Mouse (Mus musculus) R1 (cell line): ENCODE measurements at regions not wholly inside any gene's neighbourhood (a gene's known extent, or its start where the extent isn't known, plus 50 kb on each side); places are given as distances from the start of the nearest gene placed in this dataset.

ENCODE experiments used
- DNase-seq: peaks from one replicate; pipeline ENCODE4 v3.0.0-alpha.2; 2018; ENCODE audit warnings: low read depth, low spot score

DNA sequence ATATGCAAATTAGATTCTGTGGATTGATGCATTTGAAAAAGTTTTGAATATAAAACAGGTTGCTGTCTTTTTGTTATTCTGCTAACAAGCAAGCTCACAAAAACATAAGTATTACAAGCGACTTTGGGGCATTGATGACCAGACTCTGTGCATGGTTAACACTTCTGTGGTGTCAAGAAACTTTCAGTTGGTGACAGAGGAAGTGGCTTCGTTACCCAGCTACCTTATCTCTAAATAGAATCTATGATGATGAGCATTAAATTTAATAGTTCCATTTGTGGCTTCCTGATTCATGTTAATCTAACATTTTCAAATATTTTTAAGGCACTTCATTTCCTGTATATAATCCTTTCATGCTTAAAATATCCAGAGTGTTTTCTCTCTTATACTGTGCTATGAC lies 100.8 kb downstream of the Tm2d1 start:
- DNase-seq = no peak

- DNase-seq = no peak
Observed at GRCm38 (mm10) chr4:98258336-98258735, 124.8 kb downstream of the Tm2d1 start.

DNA sequence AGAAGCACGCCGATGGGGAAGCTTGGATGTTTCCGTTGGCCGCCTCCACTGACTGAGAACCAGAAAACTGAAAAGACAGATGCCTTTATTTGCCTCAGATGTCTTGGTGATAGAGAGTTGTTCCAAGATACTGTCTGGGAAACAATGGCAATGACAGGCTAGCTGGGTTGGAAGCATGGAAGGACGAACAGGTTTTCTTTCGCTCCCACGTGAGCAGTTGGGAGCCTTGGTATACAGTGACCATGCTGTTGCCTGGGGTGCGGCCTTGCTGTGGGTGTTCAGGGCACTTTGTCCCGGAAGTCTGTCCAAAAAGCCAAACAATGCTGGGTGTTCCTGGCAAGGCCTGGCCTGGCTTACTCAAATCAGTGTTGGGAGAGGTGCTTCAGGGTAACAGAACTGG lies 125.4 kb downstream of the Tm2d1 start:
- DNase-seq = no peak

GRCm38 (mm10) chr4:98254856-98255853 lies 128.0 kb downstream of the Tm2d1 start:
- peak; percentile 64 for DNase-seq

- DNase-seq = peak; percentile 96
Observed at GRCm38 (mm10) chr4:98243941-98244929, 138.9 kb downstream of the Tm2d1 start.

- DNase-seq = peak; percentile 91
Observed at GRCm38 (mm10) chr4:98243502-98243901, 139.6 kb downstream of the Tm2d1 start.

DNA sequence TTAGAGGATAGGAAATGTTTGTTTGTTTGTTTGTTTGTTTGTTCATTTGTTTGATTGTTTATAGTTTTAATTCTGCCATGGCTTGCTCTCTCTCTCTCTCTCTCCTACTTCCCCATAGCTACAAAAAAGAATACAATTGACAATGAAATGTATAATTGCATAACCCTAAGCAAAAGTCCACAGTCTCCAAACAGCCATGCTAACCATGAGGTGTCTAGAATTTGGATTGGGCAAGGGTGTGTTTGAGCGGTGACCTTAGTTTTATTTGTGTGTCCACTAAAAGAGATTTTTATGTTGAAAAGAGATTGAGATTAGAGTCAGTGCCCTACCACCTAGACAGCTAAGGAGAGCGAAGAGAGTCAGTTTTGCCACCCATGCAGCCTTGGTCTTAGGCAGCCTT lies 141.2 kb downstream of the Tm2d1 start:
- DNase-seq = no peak

GRCm38 (mm10) chr4:98240289-98240688 lies 142.8 kb downstream of the Tm2d1 start:
- DNase-seq = no peak

DNA sequence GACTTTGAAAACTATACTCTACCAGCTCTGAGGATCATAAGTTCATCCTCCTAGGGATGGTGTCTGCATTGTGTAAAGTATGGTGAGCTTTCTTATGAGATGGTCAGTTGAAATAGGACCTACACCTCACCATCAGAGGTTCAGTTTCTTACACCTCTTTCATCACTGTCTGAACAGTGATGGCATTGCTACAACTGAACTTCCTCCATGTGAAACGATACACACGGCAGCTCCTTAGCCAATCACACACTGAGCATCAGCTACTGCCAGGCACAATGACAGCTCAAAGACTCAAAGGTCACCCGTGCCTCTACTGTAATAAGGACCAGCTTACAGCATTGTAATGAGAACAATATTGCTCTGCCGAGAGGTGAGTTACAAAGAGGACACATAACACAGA lies 145.0 kb downstream of the Tm2d1 start:
- no peak for DNase-seq

- no peak for DNase-seq
Observed at GRCm38 (mm10) chr4:98237475-98237874, 145.6 kb downstream of the Tm2d1 start.

- no peak for DNase-seq
Observed at GRCm38 (mm10) chr4:98236006-98236783, 146.9 kb downstream of the Tm2d1 start.

- DNase-seq = no peak
Observed at GRCm38 (mm10) chr4:98228193-98228592, 154.9 kb downstream of the Tm2d1 start.

DNA sequence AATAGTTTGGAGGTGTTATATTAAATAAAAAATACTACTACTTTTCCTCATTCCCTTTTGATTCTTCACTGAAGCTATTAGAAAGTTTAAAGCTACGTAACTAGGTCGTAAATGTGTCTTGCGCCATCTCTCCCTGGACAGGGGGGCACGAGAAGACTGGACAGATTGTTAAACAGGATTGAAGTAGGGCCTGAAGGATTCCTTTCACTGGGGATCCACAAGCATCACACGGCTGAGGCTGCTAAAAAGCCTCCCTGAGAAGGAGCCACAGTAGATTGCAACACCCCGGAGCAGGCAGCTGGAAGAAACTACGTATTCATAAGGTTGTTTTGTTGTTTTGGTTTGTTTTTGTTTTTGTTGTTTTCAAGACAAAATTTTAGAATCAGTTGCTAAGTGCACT lies 158.7 kb downstream of the Tm2d1 start:
- DNase-seq = no peak

DNA sequence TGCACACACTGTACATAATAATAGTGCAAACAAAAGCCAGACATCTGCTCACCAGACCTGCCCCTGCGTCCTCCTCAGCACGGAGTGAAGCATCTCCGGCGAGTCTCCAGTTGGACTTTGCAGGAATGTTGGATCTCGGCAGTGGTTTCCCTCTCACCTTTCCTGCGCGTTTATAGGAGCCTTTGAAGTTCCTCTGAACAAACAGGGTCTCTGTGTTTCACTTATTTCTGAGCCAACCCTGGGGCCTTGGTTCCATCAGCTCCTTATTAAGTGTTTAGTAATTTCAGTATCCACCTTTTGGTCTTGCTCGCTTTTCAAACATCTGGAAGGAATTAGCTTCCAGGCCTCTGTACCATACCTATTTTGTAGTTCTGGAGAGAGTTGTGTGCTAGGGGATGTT lies 159.7 kb downstream of the Tm2d1 start:
- peak; percentile 44 for DNase-seq

DNA sequence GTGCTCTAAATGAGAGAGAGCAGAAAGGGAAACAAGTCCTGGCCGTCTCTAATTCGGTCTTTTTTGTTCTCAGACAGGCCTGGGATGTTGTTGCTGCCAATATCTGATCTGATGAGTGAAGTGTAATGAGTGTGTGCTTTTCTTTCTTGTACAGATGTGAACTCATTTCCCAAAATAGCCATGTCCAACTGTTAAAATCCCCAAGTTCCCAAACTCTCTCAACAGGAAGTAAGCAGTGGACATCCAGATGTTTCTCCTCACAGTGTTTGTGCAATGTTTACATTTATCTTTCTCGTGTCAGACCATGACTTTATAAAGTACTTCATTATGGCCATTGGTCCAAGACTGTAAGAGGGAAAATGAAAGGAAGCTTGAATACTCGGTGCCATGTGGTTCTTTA lies 161.5 kb downstream of the Tm2d1 start:
- no peak for DNase-seq

DNA sequence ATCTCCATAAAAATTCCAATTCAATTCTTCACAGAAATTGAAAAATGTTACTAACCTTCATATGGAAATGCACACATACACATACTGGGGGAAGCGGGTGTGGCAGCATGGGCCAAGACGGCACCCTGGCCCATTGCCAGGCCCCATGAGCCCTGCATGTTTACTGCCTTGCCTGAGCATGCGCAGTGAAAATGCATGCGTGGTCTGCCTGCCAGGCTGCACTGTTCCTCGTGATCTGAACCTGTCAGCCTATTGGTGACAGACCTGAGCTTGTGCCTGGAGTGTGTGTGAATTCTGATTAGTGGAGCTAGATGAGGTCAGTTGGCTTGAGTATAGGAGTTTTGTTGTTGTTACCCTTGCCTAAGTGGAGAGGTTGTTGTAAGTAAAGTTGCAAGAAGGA lies 167.9 kb downstream of the Tm2d1 start:
- no peak for DNase-seq

- no peak for DNase-seq
Observed at GRCm38 (mm10) chr4:98207446-98207845, 175.7 kb downstream of the Tm2d1 start.

DNA sequence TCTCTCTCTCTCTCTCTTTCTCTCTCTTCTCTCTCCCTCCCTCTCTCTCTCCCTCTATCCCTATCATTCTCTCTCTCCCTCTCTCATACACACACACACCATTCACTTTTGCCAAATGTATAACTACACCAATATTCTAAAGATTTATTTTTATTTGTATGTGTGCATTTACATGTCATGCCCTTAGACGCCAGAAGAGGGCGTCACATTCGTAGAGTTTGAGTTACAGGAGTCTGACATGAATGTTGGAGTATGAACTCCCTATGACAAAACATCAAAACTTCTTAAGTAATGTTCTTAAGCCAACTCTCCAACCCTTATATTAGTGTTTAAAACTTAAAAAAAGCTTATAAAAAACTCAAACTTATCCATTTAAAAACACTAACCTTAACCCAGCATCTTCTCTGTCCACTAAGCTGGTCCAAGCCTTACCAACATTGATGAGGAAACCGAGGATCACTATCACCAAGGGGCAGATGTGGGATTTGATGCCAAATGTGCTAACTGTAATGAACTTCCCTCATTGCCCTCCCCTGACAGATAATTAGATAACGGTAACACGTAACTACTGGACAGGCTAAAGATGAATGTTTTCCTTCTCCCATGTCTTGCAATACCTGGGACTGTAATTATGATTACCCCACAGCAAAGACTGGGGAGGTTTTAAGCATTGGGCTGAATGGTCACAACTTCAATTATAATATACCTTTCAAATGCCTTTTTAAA lies 176.7 kb downstream of the Tm2d1 start:
- no peak for DNase-seq

DNA sequence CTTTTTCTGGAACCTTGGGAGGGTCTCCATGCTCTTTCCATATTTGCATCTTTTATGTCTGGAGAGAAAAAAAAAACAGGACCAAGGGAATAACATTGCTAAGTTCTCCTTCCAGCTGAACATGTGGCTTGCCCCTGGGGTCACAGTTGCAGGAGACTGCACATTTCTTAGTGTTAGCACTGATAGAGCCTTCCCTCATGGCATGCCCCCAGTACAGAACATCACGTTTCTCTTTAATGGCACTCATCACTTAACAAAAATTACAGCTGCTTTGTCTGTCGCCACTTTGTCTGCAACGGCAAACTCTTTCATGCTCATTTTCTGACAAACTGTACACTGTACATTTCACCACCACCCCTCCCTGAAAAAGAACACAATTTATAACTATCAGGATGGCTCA lies 180.0 kb downstream of the Tm2d1 start:
- no peak for DNase-seq

DNA sequence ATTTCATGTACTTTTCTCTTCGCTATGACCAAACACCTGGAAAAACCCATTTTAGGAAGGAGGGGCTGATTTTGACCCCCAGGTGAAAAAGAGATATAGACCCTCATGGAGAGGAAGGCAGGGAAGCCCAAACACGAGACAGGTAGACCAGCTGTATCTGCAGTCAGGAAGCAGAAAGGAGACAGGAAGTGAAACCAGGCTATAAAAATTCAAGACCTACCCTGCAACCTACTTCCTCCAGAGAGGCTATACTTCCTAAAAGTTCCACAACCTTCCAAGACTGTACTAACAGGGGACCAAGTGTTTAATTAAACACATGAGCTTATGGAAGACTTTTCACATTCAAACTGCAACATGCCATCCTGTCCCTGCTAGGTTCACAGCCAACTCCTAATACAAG lies 180.9 kb downstream of the Tm2d1 start:
- no peak for DNase-seq

DNA sequence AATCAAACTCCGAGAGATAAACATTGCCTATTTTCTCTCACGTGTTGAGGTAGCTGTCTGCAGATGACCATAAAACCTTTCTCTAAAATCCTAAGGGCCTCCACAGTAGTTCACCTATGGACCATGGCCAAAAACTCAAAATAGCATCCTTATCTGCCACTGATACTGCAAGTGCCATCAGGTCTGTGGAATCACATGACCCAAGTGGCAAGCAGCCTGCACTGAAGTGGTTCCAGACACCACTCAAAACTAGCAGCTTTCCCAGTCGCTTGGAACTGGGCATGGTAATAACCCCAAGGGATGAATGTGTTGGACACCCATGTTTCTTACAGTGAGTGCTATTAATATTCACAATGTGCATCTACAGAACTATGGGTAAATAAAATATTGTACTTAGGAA lies 182.0 kb downstream of the Tm2d1 start:
- no peak for DNase-seq
